Mouse (Mus musculus) retina, adult 2 months (tissue): ENCODE measurements around the gene Xpo6.
A peak's percentile ranks its signal among the peaks of the same experiment; 100 is the strongest.

Experiments used
- DNase-seq: peaks from one replicate; pipeline ENCODE4 v3.0.0-alpha.2; 2012; ENCODE audit warnings: low read depth, low spot score

The Xpo6 gene

GRCm38 (mm10) chr7:126080949-126081654, 119.2 kb downstream of the Xpo6 start:
- no peak for DNase-seq

GRCm38 (mm10) chr7:126076935-126077334, 123.4 kb downstream of the Xpo6 start:
- no peak for DNase-seq

- no peak for DNase-seq
Observed at GRCm38 (mm10) chr7:126075058-126075457, 125.2 kb downstream of the Xpo6 start.

- no peak for DNase-seq
Observed at GRCm38 (mm10) chr7:126070321-126070720, 130.0 kb downstream of the Xpo6 start.

GRCm38 (mm10) chr7:126066777-126067176, 133.5 kb downstream of the Xpo6 start:
- DNase-seq: no peak

GRCm38 (mm10) chr7:126065243-126065876, 134.9 kb downstream of the Xpo6 start:
- DNase-seq: no peak

GRCm38 (mm10) chr7:126062228-126062627, 138.1 kb downstream of the Xpo6 start:
- no peak for DNase-seq

- DNase-seq: no peak
Observed at GRCm38 (mm10) chr7:126058918-126059317, 141.4 kb downstream of the Xpo6 start.

- DNase-seq: no peak
Observed at GRCm38 (mm10) chr7:126057332-126057914, 142.9 kb downstream of the Xpo6 start.

GRCm38 (mm10) chr7:126054574-126054973, 145.7 kb downstream of the Xpo6 start:
- DNase-seq: peak; percentile 52

GRCm38 (mm10) chr7:126053618-126054017, 146.7 kb downstream of the Xpo6 start:
- no peak for DNase-seq

GRCm38 (mm10) chr7:126051910-126052309, 148.4 kb downstream of the Xpo6 start:
- DNase-seq: no peak
